In genomic region chr17:85921219-85921673, GRCm38 (mm10) we compare ENCODE assay signal across 13 mouse cellular contexts.
A peak's percentile ranks its signal among the peaks of the same experiment; 100 is the strongest.
DNase-seq lines count a peak whose midpoint lies in the region.
"Had no signal": no experiment of that assay in that cellular context is flagged by ENCODE, and none has a peak within 500 bp of the region (broad histone marks: within the 10 kb centered on the region; RNA-seq: fewer than 3 reads in every experiment).

No protein-coding gene starts in this region.

- peak; percentile 21 for DNase-seq in gastrocnemius, postnatal 10 days
- DNase-seq in gastrocnemius, postnatal 25 days, result no peak
- DNase-seq in kidney, postnatal 4 days, result peak; percentile 59 to 67
- DNase-seq in kidney, adult 9 months, result no peak
- peak; percentile 32 for DNase-seq in right cerebral cortex, postnatal 4 days
- DNase-seq in right cerebral cortex, postnatal 36 days (ENCODE audit: low spot score in 2 of 2), result no peak
- DNase-seq in adrenal gland, postnatal 14 days, result no peak
- no peak for DNase-seq in left cerebral cortex, adult 18-20 months (ENCODE audit: low spot score in 2 of 2)
- DNase-seq: cerebellum, adult 18-20 months; heart, adult 2 months; heart, postnatal 14 days; lung, postnatal 36 days; thymus, postnatal 25 days had no signal

Comparison
In these comparisons a context has a peak if more than half of its experiments do, and no peak if none do; other contexts are left out.
1. DNase-seq: peak in gastrocnemius, postnatal 10 days (single experiment), kidney, postnatal 4 days (2 of 2) and right cerebral cortex, postnatal 4 days (single experiment); none in gastrocnemius, postnatal 25 days (single experiment), kidney, adult 9 months (single experiment), right cerebral cortex, postnatal 36 days (0 of 2), adrenal gland, postnatal 14 days (single experiment) and left cerebral cortex, adult 18-20 months (0 of 2).